Mouse (Mus musculus): Measurements from ENCODE around the gene Wdr20.

Gene Wdr20

DNA sequence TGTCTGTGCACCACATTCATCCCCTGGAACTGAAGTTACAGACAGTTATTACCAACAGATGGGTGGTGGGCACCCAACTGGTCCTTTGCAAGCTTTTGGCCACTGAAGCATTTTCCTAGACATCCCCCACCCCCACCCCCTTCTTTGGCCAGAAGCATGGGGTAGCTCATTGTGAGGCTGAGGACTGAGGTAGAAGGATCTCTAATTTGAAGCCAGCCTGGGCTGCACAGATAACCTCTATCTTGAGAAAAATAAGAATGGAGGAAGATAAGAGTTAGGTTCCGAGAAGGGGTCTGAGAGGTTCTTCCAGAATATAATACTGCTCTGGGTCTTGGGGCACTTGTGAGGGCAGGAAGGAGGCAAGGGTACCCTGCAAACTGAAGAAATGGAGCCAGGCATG, 44.5 kb downstream of the Wdr20 start:
- no peak for DNase-seq

GRCm38 (mm10) chr12:110784211-110784610, 46.5 kb downstream of the Wdr20 start:
- no peak for DNase-seq

DNA sequence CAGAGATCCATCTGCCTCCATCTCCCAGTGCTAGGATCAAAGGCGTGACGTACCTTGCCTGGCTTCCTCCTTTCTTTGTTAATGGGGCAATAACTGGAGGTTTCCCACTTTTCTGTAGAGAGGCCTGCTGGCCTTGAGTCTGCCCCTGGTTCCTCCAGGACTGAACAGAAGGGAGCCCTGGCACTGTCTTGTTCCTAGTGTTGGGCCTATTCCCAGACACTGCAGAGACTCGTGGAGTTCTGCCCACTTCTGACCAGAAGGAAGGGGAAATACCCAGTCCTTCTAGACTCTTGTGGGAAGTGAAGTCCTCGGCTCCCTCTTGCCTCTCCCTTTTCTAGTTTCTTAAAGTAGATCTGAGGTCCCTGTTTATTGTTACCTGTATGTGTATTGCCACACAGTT, 48.5 kb downstream of the Wdr20 start:
- peak; percentile 74 for DNase-seq

- no peak for DNase-seq
These were observed 52.8 kb downstream of the Wdr20 start for GRCm38 (mm10) chr12:110790580-110790979.

DNA sequence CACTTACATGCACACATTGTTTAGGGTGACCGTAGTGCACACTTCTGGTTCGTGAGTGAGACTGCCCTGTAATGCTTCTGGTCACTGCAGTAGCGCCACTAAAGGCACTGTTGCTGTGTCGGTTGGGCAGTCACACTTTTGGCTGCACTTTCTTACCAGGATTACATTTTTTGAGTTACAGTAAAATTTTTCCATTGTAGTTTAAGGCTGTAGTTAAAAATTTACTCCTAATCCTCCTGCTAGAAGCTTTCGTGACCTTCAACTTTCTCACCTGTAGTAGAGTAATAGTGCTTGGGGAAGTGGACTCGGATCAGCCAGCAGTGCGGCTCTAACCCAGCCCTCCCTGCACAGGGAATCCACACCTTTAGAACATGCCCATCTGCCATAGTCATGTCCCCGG, 53.3 kb downstream of the Wdr20 start:
- DNase-seq, result no peak

DNA sequence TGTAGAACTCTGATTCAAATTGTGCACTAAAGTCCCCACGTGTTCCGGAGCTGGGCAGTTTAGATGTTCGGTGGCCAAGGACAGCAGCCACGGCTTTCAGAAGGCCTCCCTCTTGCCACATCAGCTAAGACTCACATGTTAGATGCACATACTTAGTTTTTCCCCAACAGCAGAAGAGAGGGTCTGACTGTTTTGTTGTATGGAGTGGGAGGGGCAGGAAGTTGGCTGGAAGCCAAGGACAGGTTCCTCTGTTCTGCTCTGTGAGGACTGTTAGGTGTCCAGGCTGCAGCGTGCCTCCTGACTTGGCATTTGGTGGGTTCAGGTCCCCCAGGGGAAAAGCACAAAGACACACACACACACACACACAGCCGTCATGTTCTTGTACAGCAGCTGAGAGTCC, 57.3 kb downstream of the Wdr20 start:
- DNase-seq, result no peak

DNA sequence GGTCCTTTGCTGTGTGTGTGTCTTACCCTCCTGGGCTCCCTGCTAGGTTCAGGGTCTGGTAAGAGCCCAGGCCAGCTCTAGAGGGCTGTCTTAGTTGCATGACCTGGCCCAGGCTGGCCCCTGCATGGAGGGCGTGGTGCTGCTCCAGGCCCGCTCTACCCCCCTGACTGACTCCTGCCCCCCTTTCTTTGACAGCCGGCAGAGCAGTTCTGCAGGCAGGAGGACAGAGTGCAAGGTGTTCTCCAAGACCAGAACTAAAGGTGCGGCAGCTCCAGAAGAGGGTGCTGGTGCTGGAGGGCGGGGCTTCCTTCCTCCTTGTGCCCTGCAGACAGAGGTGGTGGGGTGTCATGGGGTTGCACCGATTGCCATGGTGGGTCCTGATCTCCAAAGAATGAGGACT, 59.0 kb downstream of the Wdr20 start:
- DNase-seq, result no peak

- no peak for DNase-seq
These were observed 59.5 kb downstream of the Wdr20 start for GRCm38 (mm10) chr12:110797202-110797601.

- no peak for DNase-seq
These were observed 60.2 kb downstream of the Wdr20 start for GRCm38 (mm10) chr12:110797842-110798431.

GRCm38 (mm10) chr12:110799226-110799625, 61.5 kb downstream of the Wdr20 start:
- DNase-seq, result no peak

GRCm38 (mm10) chr12:110801876-110802464, 64.2 kb downstream of the Wdr20 start:
- DNase-seq, result no peak

DNA sequence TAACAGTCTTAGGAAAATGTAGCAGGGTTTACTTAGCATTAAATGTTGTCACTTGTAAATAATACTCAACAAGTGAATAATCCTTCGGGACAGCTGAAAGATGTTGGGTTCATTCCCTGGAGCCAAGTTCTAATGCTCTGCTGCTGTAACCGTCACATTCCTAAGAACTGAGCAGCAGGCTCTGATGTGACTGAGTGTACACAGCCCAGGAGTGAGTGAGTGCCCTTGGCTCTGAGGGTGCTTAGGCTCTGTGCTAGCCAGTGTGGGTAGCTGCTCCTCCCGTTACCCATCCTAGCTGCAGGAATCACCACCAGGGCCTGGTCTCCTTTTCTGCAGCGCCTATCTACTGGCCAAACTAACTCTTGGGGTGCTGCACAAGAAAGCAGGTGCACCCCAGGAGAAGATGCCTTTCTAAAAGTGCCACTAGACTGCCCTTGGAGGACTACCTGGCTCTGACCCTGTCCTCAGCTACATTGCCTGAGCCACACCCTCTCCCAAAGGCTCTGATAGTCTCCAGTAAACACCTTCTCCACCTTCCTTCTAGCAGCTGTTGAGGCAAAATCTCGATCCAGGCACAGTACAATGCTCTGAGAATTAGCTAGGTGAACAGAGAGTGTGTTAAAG, 65.0 kb downstream of the Wdr20 start:
- DNase-seq, result no peak

DNA sequence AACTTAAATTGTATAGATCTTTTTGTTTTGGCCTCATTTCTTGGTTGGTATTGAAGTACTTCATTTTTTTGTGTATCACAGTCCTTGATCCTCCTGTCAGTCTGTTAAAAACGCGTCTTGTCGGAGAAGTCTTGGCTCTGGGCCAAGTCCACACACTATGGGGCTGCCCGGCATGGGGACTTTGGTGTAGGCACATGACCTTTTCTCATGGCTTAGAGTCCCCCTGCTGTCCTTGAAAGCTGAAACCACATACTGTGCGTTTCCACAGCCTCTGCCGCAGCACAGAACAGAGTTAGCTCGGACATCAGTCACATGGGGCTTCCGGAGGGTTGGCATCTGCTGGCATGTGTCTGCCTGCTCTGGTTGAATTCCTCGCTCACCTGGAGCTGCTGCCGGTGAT, 66.5 kb downstream of the Wdr20 start:
- peak; percentile 36 for DNase-seq

DNA sequence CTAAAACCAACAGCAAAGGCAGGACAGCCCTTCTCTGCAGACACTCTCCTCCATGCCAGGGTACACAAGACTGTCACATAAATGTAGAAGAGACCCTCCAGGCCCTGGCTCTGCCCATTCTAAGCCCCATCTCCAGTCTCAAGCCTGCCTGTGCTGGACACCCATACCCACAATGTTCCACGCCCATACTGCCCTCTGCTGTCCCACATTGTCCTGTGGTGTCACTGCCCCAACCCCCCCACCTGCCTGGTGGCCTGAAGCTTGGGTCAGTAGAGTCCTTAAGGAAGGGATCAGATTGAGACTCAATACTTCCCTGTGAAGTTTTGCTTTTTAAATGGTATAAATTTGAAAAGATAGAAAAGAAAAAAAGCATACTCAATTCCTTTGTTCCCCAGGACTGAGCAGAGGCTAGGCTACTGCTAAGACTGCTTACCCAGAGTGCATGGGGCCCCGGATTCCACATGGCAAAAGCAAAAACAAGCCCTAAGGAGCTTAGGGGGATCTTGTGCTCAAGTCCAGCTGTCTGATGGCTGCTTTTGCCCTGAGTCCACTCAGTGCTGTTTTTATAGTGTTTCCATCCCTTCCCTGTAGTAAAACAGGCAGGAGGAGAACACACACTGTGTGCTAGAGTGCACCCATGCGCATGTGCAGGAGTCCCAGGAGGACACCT, 68.7 kb downstream of the Wdr20 start:
- DNase-seq, result no peak

- no peak for DNase-seq
These were observed 70.7 kb downstream of the Wdr20 start for GRCm38 (mm10) chr12:110808430-110808829.

DNA sequence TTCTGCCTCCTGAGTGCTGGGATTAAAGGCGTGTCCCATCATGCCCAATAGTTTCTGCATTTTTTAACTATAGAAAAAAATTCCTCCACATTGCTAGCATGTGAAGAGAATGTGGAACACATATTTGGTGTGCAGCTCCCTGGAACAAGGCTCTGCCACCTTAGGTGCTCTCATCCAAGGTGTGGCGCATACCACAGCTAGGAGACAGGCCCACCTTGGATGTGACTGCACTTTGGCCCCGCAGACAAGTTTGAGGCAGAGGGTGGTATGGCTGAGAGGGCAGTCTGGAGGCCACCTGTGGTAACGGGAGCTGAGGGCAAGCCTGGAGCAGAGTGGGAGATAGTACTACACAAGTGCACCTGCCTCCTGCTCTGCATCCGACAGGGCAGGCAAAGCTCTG, 71.1 kb downstream of the Wdr20 start:
- no peak for DNase-seq

DNA sequence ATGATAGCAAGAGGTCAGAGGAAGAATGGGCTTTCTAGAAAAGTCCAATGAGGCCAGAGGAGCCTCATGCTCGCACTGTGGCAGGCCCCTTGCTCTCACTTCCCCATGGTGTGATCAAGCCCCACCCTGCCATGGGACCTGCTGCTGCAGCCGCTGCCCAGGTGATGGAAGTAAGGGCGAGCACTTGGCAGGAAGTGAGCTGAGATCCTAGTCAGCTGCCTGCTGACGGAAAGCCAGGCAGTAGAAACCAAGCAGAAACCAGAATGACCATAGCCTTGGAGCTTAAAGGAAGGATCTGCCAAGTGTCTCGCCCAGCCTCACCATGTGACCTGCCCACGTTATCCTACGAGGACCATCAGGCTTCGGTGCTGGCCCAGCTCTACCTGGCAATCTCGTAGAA, 75.4 kb downstream of the Wdr20 start:
- DNase-seq, result no peak

GRCm38 (mm10) chr12:110813624-110814023, 75.9 kb downstream of the Wdr20 start:
- no peak for DNase-seq

DNA sequence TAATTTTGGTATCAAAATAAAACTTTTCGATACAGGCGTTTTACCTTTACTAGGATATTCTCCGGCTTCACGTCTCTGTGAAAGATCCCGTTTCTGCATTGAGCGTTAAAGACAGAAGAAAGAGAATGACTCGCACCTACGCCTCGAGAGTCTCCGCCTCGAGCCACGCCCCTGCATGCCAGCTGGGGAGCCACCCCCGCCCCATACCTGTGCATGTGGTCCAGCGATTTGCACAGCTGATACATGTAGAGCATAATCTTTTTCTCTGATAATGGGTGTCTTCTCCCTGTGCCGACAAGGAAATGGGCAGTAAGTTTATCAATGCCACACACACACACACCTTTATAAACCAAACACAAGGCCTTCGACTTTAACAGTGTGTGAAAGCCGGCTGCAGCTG, 77.2 kb downstream of the Wdr20 start:
- no peak for DNase-seq

DNA sequence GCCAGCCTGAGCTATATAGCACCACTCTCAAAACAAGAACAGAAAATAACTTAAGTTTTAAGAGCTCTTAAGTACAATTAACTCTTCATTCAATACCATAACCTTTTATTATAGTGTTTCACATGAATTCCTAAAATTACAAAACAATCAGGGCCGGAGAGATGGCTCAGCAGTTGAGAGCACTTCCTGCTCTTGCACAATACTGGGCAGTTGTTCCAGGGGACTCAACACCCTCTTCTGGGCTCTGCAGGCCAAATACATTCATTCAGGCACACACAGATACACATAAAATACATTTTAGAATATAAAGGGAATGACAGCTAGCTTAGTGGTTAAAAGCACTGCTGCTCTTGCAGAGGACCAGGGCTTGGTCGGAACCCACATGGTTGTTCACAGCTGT, 79.1 kb downstream of the Wdr20 start:
- DNase-seq, result no peak

GRCm38 (mm10) chr12:110819367-110819766, 81.6 kb downstream of the Wdr20 start:
- no peak for DNase-seq

- DNase-seq, result no peak
These were observed 84.0 kb downstream of the Wdr20 start for GRCm38 (mm10) chr12:110821787-110822186.

- DNase-seq, result no peak
These were observed 84.6 kb downstream of the Wdr20 start for GRCm38 (mm10) chr12:110822366-110822765.

- no peak for DNase-seq
These were observed 91.2 kb downstream of the Wdr20 start for GRCm38 (mm10) chr12:110828908-110829307.
